Mouse (Mus musculus): ENCODE measurements around the gene Olfr287. TPM values are rescaled to one million over a fixed set of nuclear protein-coding genes. Genes with fewer than 3 reads are reported as not detected.

The Olfr287 gene
- total and polyA plus RNA-seq, 3 experiments = not detected

GRCm38 (mm10) chr15:98161026-98161805 is 59.6 kb downstream of the Olfr287 start:
- in situ Hi-C loops (cut with MboI; ENCODE audit: low pct_ligation_motif_present, low pct_unique_long_range_greater_than_20kb, low sequenced_read_pairs) (loop anchor here (25.0 kb wide), 1 partner anchor 299 kb away; no protein-coding TSS in a partner anchor), dilution Hi-C loops (cut with MboI; ENCODE audit: extremely low pct_ligation_motif_present, extremely low pct_unique_long_range_greater_than_20kb, low sequenced_read_pairs) (no loop called here)
- TF ChIP-seq MEF2A (IDR thresholded peaks at IDR 0.05; ENCODE audit: borderline replicate concordance, low read depth, low read length) = no peak
- no peak for TF ChIP-seq TBP (conservative IDR thresholded peaks at IDR 0.05; ENCODE audit: low read depth, low read length)
- TF ChIP-seq SMC3 (IDR thresholded peaks at IDR 0.05; ENCODE audit: low read depth, low read length) = no peak
- no peak for TF ChIP-seq POLR2A (IDR thresholded peaks at IDR 0.05; ENCODE audit: low read depth, low read length)
- no peak for TF ChIP-seq ZKSCAN1 (IDR thresholded peaks at IDR 0.05; ENCODE audit: borderline replicate concordance, low read depth, low read length)
- no peak for TF ChIP-seq JUND (conservative IDR thresholded peaks at IDR 0.05; ENCODE audit: low read depth, low read length)
- TF ChIP-seq CTCF (conservative IDR thresholded peaks at IDR 0.05 in 1 of 2, IDR thresholded peaks at IDR 0.05 in 1 of 2; ENCODE audit: low read depth in 2 of 2, low read length in 2 of 2) = no peak
- no peak for TF ChIP-seq RAD21 (IDR thresholded peaks at IDR 0.05; ENCODE audit: low read depth, low read length)
- no peak for TF ChIP-seq GABPA (IDR thresholded peaks at IDR 0.05; ENCODE audit: insufficient replicate concordance, low read depth, low read length)
- TF ChIP-seq CHD1 (IDR thresholded peaks at IDR 0.05; ENCODE audit: low read depth, low read length) = no peak
- TF ChIP-seq UBTF (IDR thresholded peaks at IDR 0.05; ENCODE audit: low read depth, low read length) = no peak
- no peak for TF ChIP-seq USF1 (IDR thresholded peaks at IDR 0.05; ENCODE audit: low read depth, low read length)
- no peak for TF ChIP-seq PAX5 (IDR thresholded peaks at IDR 0.05; ENCODE audit: low read length)
- no peak for TF ChIP-seq CHD2 (IDR thresholded peaks at IDR 0.05; ENCODE audit: low read length)
- no peak for TF ChIP-seq MAZ (IDR thresholded peaks at IDR 0.05; ENCODE audit: low read depth, low read length)
- no peak for TF ChIP-seq HCFC1 (IDR thresholded peaks at IDR 0.05; ENCODE audit: low read depth, low read length)
- TF ChIP-seq EP300 (IDR thresholded peaks at IDR 0.05; ENCODE audit: low read length) = no peak
- TF ChIP-seq IRF4 (IDR thresholded peaks at IDR 0.05; ENCODE audit: low read depth, low read length) = no peak
- no peak overlapping the region for H3K4me3 ChIP-seq (replicated peaks in 1 of 3; ENCODE audit: low read depth in 2 of 3, low read length in 2 of 3, poor library complexity in 1 of 3)
- H3K9ac ChIP-seq (ENCODE audit: insufficient read depth, low read depth) = no peak overlapping the region
- H3K27ac ChIP-seq (ENCODE audit: insufficient read depth, low read depth) = no peak overlapping the region
- no peak overlapping the region for H3K4me2 ChIP-seq (ENCODE audit: insufficient read depth, low read depth, poor library complexity, severe bottlenecking)
- no peak for DNase-seq (ENCODE audit: extremely low read depth)
- peaks cover 43% of the 10 kb centered on the region for H3K27me3 ChIP-seq (replicated peaks)
- peaks cover 5 to 11% of the 10 kb centered on the region in 2 experiments; a peak in 3 of 4 replicates for H3K4me1 ChIP-seq (ENCODE audit: control insufficient read depth in 1 of 2, insufficient read depth in 2 of 2)
- no peaks in the 10 kb centered on the region for H3K79me2 ChIP-seq (replicated peaks; ENCODE audit: control insufficient read depth, extremely low read depth, insufficient read depth, poor library complexity, severe bottlenecking)
- H3K9me3 ChIP-seq (replicated peaks; ENCODE audit: low read length) = no peaks in the 10 kb centered on the region
- no peaks in the 10 kb centered on the region for H3K36me3 ChIP-seq (replicated peaks in 1 of 2; ENCODE audit: control insufficient read depth in 1 of 2, insufficient read depth in 1 of 2, low read length in 1 of 2)

- TF ChIP-seq EP300 (IDR thresholded peaks at IDR 0.05; ENCODE audit: low read length) = no peak
- no peak for TF ChIP-seq SMC3 (IDR thresholded peaks at IDR 0.05; ENCODE audit: low read depth, low read length)
- no peak for TF ChIP-seq MAFK (IDR thresholded peaks at IDR 0.05; ENCODE audit: insufficient replicate concordance, low read length)
- no peak for TF ChIP-seq MXI1 (IDR thresholded peaks at IDR 0.05; ENCODE audit: low read depth, low read length)
- no peak for TF ChIP-seq POLR2AphosphoS2 (IDR thresholded peaks at IDR 0.05; ENCODE audit: low read depth, low read length)
- no peak for TF ChIP-seq PAX5 (IDR thresholded peaks at IDR 0.05; ENCODE audit: low read length)
- no peak for TF ChIP-seq RCOR1 (conservative IDR thresholded peaks at IDR 0.05; ENCODE audit: low read depth, low read length)
- no peak for TF ChIP-seq ZMIZ1 (IDR thresholded peaks at IDR 0.05; ENCODE audit: low read depth, low read length)
- TF ChIP-seq UBTF (IDR thresholded peaks at IDR 0.05; ENCODE audit: low read depth, low read length) = no peak
- TF ChIP-seq MAZ (IDR thresholded peaks at IDR 0.05; ENCODE audit: low read depth, low read length) = no peak
- no peak for TF ChIP-seq USF1 (IDR thresholded peaks at IDR 0.05; ENCODE audit: low read depth, low read length)
- TF ChIP-seq IRF4 (IDR thresholded peaks at IDR 0.05; ENCODE audit: low read depth, low read length) = no peak
- no peak for TF ChIP-seq BHLHE40 (IDR thresholded peaks at IDR 0.05; ENCODE audit: low read depth, low read length)
- TF ChIP-seq E2F4 (IDR thresholded peaks at IDR 0.05; ENCODE audit: insufficient replicate concordance, low read depth, low read length) = no peak
- TF ChIP-seq ZC3H11A (IDR thresholded peaks at IDR 0.05; ENCODE audit: low read depth, low read length) = no peak
- TF ChIP-seq RAD21 (IDR thresholded peaks at IDR 0.05; ENCODE audit: low read depth, low read length) = no peak
- Histone ChIP-seq H3K4me1 (ENCODE audit: control insufficient read depth in 1 of 2, insufficient read depth in 2 of 2) (peaks cover 8 to 33% of the 10 kb centered on the region in 2 experiments; a peak in 3 of 4 replicates), H3K27ac (ENCODE audit: insufficient read depth, low read depth) (no peak overlapping the region), H3K4me2 (ENCODE audit: insufficient read depth, low read depth, poor library complexity, severe bottlenecking) (no peak overlapping the region), H3K79me2 (replicated peaks; ENCODE audit: control insufficient read depth, extremely low read depth, insufficient read depth, poor library complexity, severe bottlenecking) (no peaks in the 10 kb centered on the region), H3K4me3 (replicated peaks in 1 of 3; ENCODE audit: low read depth in 2 of 3, low read length in 2 of 3, poor library complexity in 1 of 3) (no peak overlapping the region), H3K9ac (ENCODE audit: insufficient read depth, low read depth) (no peak overlapping the region), H3K36me3 (replicated peaks in 1 of 2; ENCODE audit: control insufficient read depth in 1 of 2, insufficient read depth in 1 of 2, low read length in 1 of 2) (no peaks in the 10 kb centered on the region), H3K9me3 (replicated peaks; ENCODE audit: low read length) (no peaks in the 10 kb centered on the region), H3K27me3 (replicated peaks) (peaks cover 14% of the 10 kb centered on the region)
- dilution Hi-C loops (cut with MboI; ENCODE audit: extremely low pct_ligation_motif_present, extremely low pct_unique_long_range_greater_than_20kb, low sequenced_read_pairs) = no loop called here
- in situ Hi-C loops (cut with MboI; ENCODE audit: low pct_ligation_motif_present, low pct_unique_long_range_greater_than_20kb, low sequenced_read_pairs) = loop anchor here (10.0 to 25.0 kb wide), 2 partner anchors 192 to 295 kb away; partner anchors contain the start of gene Tmem106c
- DNase-seq (ENCODE audit: extremely low read depth) = no peak
These were observed 63.6 kb downstream of the Olfr287 start for GRCm38 (mm10) chr15:98157253-98157652.
